Mouse (Mus musculus): ENCODE results near the gene E130114P18Rik. TPM values are rescaled to one million over a fixed set of nuclear protein-coding genes. Genes with fewer than 3 reads are reported as not detected.

E130114P18Rik gene
- total and polyA plus RNA-seq, 2 experiments from 2014 or later, result 13.5 to 13.7 TPM

DNA sequence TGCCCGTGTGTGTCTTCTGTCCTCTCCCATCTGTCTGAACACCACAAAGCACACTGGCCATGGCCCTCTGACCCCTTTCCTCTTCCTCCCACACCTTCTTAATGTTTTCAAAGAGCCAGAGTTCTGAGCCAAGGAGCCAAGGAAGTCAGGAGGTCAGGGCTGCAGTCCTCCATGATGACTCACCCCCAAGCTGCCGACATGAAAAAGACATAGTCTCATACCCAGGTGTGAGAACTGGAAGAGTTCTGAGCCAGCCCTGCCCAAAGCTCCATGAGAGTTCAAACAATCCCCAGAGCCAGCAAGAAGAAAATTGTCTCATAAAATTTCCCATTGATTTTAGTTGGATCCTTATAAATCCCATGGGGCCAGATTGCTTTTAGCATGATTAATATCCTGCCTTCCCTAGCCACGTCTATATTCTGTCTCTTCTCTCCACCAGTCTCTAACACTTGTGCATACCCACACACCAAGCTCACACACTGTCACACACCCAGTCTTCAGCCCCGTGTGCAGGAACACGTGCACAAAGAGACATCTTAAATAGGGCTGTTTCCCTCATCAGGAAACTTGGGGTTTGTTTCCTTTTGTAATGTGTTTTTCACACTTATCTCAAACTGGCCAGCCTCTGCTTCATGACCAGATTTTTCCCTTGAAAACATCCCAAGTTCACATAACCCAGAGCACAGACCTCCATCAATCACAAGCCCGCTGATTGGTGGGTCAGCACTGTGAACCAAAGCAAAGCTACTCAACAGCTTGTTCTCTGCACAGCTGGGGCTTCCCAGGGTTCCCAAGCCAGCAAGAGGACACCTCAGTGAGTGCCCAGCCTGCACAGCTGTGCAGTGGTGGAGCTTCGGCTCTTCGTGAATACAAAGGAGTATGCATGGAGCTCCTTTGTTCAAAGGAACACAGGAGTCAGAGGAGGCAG lies 88.2 kb downstream of the E130114P18Rik start:
- 69% methylated on average over 8 of the region's 8 CpGs for WGBS
- ATAC-seq (ENCODE audit: low FRiP score), result no peak
- no peak overlapping the region for H3K4me2 ChIP-seq (ENCODE audit: low read depth, low read length, poor library complexity, severe bottlenecking)
- no peaks in the 10 kb centered on the region for H3K27me3 ChIP-seq (ENCODE audit: insufficient read depth, low read length)
- H3K9ac ChIP-seq (replicated peaks; ENCODE audit: low read length, poor library complexity, severe bottlenecking), result no peak overlapping the region
- TF ChIP-seq CTCF (IDR thresholded peaks at IDR 0.05), result no peak
- no peaks in the 10 kb centered on the region for H3K36me3 ChIP-seq (ENCODE audit: insufficient read depth, low read length)
- H3K27ac ChIP-seq (ENCODE audit: low read depth, low read length), result no peak overlapping the region
- H3K9me3 ChIP-seq (ENCODE audit: low read length), result no peaks in the 10 kb centered on the region
- H3K4me1 ChIP-seq (ENCODE audit: insufficient read depth, low read length), result no peaks in the 10 kb centered on the region
- DNase-seq (ENCODE audit: low spot score), result no peak
- H3K4me3 ChIP-seq (ENCODE audit: low read depth, low read length), result no peak overlapping the region

DNA sequence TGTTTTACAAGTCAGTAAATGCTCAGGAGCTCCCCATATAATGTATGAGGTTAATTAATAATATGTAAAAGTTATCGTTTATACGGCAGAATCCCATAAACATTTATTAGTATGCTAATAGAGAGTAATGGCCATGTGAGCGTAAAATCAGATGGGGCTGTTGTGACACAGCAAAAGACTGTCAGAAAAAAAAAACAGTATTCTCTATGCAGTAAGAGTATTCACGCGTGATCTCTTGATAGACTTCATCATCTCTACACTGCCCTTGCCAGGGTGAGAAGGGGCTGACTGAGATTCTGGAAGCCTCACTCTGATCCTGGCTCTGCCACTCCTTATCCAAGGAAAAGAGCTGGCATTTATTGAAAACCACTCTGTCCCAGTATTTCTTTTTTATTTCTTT lies 91.9 kb downstream of the E130114P18Rik start:
- DNase-seq (ENCODE audit: low spot score), result no peak
- Histone ChIP-seq H3K4me2 (ENCODE audit: low read depth, low read length, poor library complexity, severe bottlenecking) (no peak overlapping the region), H3K9ac (replicated peaks; ENCODE audit: low read length, poor library complexity, severe bottlenecking) (no peak overlapping the region), H3K4me1 (ENCODE audit: insufficient read depth, low read length) (no peaks in the 10 kb centered on the region), H3K27ac (ENCODE audit: low read depth, low read length) (no peak overlapping the region), H3K36me3 (ENCODE audit: insufficient read depth, low read length) (no peaks in the 10 kb centered on the region), H3K9me3 (ENCODE audit: low read length) (no peaks in the 10 kb centered on the region), H3K4me3 (ENCODE audit: low read depth, low read length) (no peak overlapping the region), H3K27me3 (ENCODE audit: insufficient read depth, low read length) (no peaks in the 10 kb centered on the region)
- TF ChIP-seq CTCF (IDR thresholded peaks at IDR 0.05), result no peak
- ATAC-seq (ENCODE audit: low FRiP score), result no peak
- 86% methylated on average over 5 of the region's 5 CpGs for WGBS

DNA sequence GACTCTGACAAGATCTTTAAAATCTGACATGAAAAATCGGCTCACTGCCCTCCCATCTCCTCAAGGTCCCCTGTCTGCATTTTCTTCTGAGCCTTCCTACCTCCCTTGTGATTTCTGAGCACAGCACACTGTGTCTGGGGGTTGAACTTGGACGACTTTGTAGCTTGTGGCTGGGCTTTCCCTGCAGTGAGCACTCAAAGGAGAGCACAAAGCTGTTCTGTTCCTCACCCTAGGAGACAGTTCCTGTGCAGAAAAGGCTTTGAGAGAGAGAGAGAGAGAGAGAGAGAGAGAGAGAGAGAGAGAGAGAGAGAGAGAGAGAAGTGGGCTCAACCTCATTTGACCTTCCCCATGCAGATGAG lies 101.3 kb downstream of the E130114P18Rik start:
- no peak for TF ChIP-seq CTCF (IDR thresholded peaks at IDR 0.05)
- ATAC-seq (ENCODE audit: low FRiP score), result peak; percentile 42; the same call in 1 of the 2 replicates
- H3K27me3 ChIP-seq (ENCODE audit: insufficient read depth, low read length), result no peaks in the 10 kb centered on the region
- no peak overlapping the region for H3K27ac ChIP-seq (ENCODE audit: low read depth, low read length)
- no peak overlapping the region for H3K9ac ChIP-seq (replicated peaks; ENCODE audit: low read length, poor library complexity, severe bottlenecking)
- H3K4me3 ChIP-seq (ENCODE audit: low read depth, low read length), result no peak overlapping the region
- 7% methylated on average over 2 of the region's 2 CpGs for WGBS
- no peaks in the 10 kb centered on the region for H3K36me3 ChIP-seq (ENCODE audit: insufficient read depth, low read length)
- no peaks in the 10 kb centered on the region for H3K4me1 ChIP-seq (ENCODE audit: insufficient read depth, low read length)
- peak; percentile 51 for DNase-seq (ENCODE audit: low spot score)
- H3K4me2 ChIP-seq (ENCODE audit: low read depth, low read length, poor library complexity, severe bottlenecking), result no peak overlapping the region
- no peaks in the 10 kb centered on the region for H3K9me3 ChIP-seq (ENCODE audit: low read length)

DNA sequence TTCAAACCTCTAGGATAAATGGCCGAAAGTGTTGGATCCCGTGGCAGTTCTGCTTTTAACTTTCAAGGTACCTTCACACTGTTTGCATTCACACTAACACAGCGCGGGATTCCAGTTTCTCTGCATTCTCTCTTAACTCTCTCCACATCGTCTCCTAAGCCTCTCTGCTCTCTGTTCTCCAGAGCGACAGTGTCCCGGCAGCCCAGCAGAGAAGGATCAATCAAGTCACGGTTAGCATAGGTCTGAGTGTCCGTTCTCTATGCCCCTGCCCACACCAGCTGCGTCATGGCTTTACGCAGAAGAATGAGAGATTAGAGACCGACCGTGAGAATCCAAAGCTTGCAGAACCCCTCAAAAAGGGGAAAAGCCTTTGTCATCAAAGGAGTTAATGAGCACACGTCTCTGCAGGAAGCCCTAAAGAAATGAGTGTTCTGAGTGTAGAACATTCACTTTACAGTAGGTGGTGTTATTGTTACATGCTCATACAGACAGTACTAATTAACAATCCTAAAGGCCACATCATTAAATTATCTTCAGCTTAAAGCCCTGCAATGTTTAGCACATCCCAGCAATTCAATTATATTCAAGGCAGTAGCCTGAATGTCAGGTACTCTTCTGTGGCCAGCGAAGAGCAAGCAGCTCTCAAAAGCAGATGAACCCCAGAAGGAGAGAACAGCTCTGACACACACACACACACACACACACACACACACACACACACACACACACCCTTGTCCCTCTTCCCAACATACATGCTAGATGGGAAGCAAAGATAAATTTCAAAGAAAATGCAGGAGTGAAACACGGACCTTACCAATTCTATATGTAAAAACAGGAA lies 101.9 kb downstream of the E130114P18Rik start:
- 19% methylated on average over 16 of the region's 16 CpGs for WGBS
- peak overlapping the region; percentile 14 for H3K4me3 ChIP-seq (ENCODE audit: low read depth, low read length)
- peak; percentile 72 for TF ChIP-seq CTCF (IDR thresholded peaks at IDR 0.05)
- H3K4me1 ChIP-seq (ENCODE audit: insufficient read depth, low read length), result no peaks in the 10 kb centered on the region
- no peaks in the 10 kb centered on the region for H3K27me3 ChIP-seq (ENCODE audit: insufficient read depth, low read length)
- DNase-seq (ENCODE audit: low spot score) (peak; percentile 75), ATAC-seq (ENCODE audit: low FRiP score) (peak; percentile 72)
- no peaks in the 10 kb centered on the region for H3K9me3 ChIP-seq (ENCODE audit: low read length)
- no peak overlapping the region for H3K27ac ChIP-seq (ENCODE audit: low read depth, low read length)
- H3K9ac ChIP-seq (replicated peaks; ENCODE audit: low read length, poor library complexity, severe bottlenecking), result 0 out of 2 replicates have a peak overlapping the region, but pooled peaks have one; percentile 33
- no peaks in the 10 kb centered on the region for H3K36me3 ChIP-seq (ENCODE audit: insufficient read depth, low read length)
- H3K4me2 ChIP-seq (ENCODE audit: low read depth, low read length, poor library complexity, severe bottlenecking), result peak overlapping the region; percentile 50

DNA sequence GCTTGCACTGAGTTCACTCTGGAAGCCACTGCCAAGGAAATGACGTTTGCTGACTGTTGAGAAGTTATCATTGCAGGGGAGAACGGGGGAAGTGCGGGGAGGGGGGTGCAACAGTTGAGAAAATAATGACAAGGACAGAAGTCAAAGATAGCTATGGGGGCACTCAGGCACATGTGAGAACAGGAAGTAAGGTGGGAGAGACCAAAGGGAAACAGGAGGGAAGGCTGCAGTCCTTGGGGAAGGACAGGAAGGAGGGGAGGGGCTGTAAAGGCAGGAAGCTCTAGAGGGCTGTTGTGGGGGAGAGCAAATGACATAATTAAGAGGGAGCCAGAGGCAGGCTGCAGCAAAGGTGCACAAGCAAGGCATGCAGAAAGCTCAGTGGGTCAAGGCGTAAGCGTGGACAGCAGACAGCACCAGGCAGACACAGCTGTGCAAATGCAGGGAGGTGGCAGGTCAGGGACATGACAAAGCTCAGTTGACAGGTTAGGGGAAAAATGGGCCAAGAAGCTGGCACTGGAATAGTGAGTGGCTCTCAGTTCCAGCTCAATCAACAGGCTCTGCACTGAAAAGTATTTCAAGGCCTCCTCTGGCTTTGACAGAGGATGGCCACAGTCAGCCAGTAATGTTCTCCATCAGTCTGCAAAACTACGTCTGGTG lies 103.9 kb downstream of the E130114P18Rik start:
- no peak for TF ChIP-seq CTCF (IDR thresholded peaks at IDR 0.05)
- Histone ChIP-seq H3K9ac (replicated peaks; ENCODE audit: low read length, poor library complexity, severe bottlenecking) (no peak overlapping the region), H3K27ac (ENCODE audit: low read depth, low read length) (no peak overlapping the region), H3K4me1 (ENCODE audit: insufficient read depth, low read length) (no peaks in the 10 kb centered on the region), H3K4me3 (ENCODE audit: low read depth, low read length) (no peak overlapping the region), H3K9me3 (ENCODE audit: low read length) (no peaks in the 10 kb centered on the region), H3K4me2 (ENCODE audit: low read depth, low read length, poor library complexity, severe bottlenecking) (no peak overlapping the region), H3K27me3 (ENCODE audit: insufficient read depth, low read length) (no peaks in the 10 kb centered on the region), H3K36me3 (ENCODE audit: insufficient read depth, low read length) (no peaks in the 10 kb centered on the region)
- DNase-seq (ENCODE audit: low spot score) (no peak), ATAC-seq (ENCODE audit: low FRiP score) (no peak)
- WGBS, result 80% methylated on average over 6 of the region's 6 CpGs
